Mouse (Mus musculus): ENCODE results near the gene Defb26.

The Defb26 gene

DNA sequence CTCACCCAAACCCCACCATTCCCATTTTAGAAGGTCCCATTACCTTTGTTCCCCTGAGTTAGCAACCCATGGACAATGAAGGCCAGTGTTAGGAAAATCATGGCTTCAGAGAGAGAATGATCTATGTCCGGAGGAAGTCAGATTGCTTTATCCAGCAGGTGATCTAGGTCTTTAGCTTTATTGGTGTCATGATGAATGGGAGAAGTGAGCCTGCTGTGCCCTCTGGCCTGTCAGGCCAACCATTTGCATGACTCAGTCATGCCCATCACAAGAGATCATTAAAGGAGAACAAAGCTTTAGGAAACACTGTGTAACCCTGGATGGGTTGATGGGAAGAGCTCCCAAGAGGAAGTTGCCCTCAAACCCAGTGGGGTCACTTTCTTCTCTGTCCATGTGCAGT lies at the start of gene Defb26:
TSS of gene Defb26 (minus strand) at position 101 of the 400 bp plus-strand sequence.
- DNase-seq (ENCODE audit: low spot score in 2 of 2) = no peak

DNA sequence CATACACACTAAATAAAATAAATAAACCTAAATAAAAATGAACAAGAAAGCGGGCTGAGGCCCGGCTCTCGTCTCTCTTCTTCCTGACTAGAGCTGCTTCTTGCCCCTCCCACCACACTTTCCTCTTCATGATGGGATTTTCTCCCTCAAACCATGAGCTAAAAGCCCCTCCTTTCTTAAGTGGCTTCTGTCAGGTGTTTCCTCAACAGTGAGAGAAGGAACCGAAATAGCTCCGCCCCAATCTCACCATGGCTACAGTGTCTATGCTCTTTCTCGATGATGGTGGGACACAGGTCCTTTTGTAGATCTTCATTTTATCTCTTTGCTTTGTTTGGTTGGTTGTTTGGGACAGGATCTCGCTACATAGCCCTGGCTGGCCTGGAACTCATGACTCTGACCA lies 45.2 kb upstream of the Defb26 start:
- no peak for DNase-seq (ENCODE audit: low spot score in 2 of 2)

DNA sequence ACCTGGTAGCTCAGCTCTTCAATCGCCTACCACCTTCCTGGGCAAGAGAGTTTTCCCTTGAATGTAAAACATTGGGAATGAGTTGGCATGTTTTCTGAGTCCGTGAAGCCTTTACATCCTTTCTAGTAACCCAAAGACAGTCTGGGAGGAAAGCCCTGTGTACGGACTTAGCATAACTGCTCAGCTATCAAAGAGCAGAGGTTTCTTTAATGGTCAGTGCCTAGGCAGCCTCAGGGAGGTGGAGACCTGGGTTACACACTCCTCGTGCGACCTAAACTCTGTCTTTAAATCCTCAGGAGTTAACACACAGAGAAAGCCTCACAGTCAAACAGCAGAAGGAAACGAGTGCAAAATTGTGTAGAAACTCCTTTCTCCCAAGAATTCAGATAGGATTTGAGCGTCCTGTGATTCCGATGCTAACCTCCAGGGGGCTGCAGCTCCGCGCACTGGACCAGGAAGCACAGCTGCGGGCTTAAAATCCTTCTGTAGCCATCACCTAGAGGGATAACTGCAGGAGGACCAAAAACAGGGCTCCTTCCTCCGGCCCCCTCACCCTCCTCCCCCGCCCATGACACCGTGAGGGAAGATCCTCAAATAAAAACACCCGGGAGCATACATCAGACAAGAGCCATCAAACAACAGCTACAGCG lies 42.4 kb upstream of the Defb26 start:
- DNase-seq (ENCODE audit: low spot score in 2 of 2) = no peak

DNA sequence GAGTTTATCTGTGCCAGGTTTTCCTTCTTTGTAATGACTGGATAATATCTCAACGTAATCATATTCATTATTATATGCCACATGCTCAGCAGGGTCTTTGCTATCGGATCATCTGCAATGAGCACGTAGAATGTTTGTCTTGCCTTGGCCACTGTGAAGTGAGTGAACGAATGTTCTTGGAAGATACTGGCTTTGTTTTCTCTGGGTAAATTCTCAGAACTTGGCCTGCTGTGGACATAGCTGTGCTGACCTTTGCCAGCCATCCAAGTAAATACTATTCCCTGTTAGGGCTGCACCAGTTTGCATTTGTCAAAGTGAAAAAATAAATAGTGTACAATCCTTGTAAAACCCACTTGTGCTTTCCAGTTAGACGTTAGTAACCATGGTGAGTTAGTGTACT lies 36.6 kb upstream of the Defb26 start:
- no peak for DNase-seq (ENCODE audit: low spot score in 2 of 2)

DNA sequence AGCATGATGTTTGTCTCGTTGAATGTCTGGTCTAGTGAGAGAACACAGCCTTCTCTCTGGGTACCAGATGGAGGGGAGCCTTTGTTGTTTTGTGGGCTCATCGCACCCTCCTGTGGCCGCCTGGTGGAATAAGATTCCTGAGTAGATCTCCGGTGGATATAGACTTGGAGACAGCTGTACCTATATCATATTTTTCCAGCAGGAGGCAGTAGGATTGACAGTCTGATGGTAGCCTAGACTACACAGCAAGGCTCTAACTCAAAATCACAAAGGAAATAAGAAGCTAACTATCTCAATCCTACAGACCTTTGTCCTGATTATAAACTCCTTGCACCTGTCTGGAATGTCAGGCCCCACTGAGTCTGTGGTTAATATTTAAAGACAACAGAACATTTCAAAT lies 33.2 kb upstream of the Defb26 start:
- no peak for DNase-seq (ENCODE audit: low spot score in 2 of 2)

DNA sequence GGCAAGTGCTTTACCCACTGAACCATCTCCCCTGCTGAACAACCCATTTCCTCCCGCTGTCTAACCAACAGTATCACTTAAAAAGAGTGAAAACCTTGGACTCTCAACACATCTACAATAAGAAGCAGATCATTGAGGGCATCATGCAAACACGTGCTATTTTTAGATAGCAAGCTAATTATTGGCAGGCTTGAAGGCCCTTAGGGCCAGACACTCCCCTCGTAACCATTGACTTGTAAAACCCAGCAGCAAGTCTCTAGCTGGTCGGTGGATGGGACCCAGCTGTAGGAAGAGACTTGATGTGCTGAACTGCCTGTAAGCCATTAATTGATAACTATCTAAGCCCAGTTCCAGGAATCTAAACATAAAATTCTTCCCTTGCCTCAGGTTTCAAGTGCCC lies 32.0 kb upstream of the Defb26 start:
- DNase-seq (ENCODE audit: low spot score in 2 of 2) = no peak

DNA sequence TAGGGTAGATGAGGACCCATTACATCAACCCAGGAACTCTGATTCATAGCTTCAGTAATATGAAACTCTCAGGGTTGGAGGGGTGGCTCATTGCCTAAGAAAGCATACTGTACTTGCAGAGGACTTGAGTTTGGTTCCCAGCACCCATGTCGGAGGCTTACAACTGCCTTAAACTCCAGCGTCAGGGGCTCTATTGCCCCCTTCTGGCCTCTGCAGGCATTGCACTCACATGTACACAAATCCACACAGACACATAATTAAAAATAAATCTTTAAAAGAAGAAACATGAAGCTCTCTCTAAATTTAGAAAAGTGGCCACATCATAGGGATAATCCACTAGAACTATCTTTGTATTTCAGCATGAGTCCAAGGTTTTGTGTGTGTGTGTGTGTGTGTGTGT lies 31.4 kb upstream of the Defb26 start:
- DNase-seq (ENCODE audit: low spot score in 2 of 2) = no peak

DNA sequence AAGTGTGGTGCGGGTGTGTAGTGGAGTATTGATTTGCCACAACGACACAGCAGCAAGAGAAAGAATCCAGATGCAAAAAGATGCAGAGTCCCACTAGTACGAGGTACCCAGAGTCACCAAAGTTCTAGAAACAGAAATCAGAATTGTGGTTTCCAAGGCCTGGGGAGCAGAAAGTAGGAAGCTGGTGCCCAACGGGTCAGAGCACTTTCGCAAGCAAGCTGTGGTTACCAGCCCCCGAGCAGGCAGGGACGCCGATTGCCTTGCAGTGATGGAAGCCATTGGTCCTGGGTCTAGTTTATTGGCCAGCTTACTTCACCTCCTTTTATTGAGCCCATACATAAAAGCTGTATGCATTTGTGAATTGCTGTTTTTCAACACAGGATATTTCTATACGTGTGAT lies 30.5 kb upstream of the Defb26 start:
- no peak for DNase-seq (ENCODE audit: low spot score in 2 of 2)

DNA sequence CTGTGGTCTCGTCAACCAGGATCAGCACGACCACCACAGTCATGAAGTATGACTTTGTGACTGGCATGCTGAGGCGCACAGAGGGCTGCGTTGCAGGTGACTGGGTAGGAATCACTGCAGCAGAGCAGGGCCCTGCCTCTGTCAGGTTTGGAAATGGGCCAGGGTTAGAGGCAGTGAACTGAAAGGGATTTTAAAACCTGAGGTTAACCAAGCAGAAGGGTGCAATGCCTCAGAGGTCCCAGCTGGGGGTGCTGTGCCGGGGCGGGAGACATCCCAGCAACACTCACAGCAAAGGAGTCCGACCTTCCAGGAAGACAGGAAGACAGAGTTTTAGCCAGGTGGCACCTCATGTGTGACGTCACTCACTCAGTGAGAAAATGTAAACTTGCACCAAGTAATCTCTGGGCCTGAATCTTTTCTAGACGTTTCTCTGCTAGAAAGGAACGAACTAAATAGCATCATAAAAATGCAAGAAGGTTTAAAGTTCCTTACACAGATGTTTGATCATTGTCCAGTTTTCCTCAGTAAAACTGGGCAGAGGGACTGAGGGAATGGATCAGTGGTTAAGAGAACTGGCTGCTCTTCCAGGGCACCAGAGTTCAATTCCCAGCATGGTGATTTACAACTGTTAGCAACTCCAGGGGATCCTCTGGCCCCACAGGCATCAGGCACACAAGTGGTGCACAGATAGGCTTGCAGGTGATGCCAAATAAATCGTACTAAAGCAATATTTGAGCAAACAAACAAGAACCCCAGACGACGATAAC lies 28.6 kb upstream of the Defb26 start, which contains the start of gene Defb29:
TSS of gene Defb29 (minus strand) at position 155 of the 767 bp plus-strand sequence.
- no peak for DNase-seq (ENCODE audit: low spot score in 2 of 2)

DNA sequence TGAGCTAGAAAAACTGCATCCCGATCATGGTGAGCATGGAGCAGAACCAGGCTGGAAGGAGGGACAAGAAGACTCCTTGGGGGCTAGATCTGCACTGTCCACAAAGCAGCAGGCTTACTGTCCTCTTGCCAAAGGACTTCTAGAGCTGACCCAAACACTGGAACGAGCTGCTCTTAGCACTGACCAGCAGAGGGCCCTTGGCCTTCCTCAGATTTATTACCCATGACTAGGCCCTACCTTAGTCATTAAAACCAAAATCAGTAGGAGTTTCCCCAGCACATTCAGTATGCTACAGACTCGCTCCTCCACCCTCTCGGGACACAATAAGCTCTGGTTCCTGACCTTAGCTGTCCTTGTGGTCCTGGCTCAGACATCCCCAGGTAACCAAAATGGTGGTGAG lies 6.5 kb upstream of the Defb26 start, which contains the start of gene Defb28:
TSS of gene Defb28 (plus strand) at position 275 of the 400 bp plus-strand sequence.
- DNase-seq (ENCODE audit: low spot score in 2 of 2) = no peak

DNA sequence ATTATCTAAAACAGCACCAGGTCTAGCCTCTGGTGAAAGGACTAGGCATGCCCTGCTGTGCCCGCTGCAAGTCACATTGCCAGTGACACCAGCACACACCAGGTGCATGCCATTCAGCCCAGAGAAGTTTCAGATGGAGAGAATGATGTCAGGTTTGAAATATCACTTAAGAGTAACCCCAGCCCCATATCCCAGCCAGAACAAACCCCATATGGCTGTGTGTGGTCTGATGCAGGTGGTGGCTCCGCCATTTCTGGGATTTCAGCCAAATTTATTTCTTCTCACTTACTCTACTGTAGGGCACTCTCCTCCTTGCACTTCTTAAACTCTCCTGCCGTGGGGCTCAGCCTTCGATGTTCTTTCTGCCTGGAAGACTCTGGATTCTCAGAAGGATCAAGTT lies 4.6 kb upstream of the Defb26 start:
- DNase-seq (ENCODE audit: low spot score in 2 of 2) = no peak

DNA sequence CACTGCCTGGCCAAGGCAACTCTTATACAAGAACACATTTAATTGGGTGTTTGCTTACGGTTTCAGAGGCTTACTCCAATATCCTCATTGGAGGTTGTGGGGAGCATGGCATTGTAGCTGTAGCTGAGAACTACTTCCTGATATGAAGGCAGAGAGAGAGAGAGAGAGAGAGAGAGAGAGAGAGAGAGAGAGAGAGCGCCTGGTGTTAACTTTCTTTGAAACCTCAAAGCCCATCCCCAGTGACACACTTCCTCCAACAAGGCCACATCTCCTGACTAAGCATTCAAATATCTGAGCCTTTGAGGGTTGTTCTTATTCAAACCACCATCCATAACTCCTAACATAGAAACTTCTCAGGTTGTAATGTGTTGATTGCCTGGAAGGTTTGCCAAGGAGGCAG lies 7.5 kb downstream of the Defb26 start:
- DNase-seq (ENCODE audit: low spot score in 2 of 2) = no peak

DNA sequence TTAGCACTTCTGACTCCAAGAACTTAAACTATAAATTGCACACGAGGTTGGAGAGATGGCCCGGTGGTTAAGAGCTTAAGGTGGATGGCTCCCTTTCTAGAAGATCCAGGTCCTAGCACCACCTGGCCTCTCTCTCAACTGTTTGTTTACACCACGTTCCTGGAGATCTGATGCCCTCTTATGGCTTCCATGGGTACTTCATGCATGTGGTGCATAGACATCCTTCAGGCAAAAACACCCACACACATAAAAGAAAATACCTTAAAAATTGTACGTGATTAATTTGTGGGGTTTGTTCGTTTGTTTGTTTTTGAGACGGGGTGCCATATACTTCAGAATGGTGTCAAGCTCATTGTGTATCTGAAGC lies 10.6 kb downstream of the Defb26 start:
- DNase-seq (ENCODE audit: low spot score in 2 of 2) = peak in 1 of 2 experiments; percentile 16

DNA sequence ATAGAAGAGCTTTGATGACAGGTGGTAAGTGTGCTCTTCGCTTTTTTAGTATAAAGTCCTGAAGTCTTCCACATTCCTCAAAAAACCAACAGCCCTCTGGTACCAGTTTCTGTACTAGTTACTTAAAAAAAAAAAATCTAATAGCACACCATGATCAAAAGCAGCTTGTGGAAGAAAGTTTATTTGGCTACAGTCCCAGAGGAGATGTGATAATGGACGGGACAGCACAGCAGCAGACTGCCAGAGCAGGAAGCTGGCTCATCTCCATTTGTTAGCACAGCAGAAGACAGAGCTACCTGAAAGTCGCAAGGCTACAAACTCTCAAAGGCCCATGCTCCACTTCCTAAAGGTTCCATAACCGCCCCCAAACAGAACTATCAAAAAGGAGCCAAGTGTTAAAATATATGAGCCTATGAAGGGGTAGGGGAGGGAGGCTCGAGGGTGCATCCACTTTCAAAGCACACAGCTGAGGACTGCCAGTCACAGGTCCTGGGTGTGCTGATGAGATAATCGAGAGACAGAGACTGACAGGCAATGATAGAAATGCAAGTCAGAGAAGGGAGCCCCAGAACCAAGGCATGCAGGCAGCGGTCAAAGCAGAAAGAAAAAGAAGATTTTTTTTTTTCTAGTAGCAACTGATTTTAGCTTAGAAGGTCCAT lies 11.2 kb downstream of the Defb26 start:
- DNase-seq (ENCODE audit: low spot score in 2 of 2) = peak in 1 of 2 experiments; percentile 15

DNA sequence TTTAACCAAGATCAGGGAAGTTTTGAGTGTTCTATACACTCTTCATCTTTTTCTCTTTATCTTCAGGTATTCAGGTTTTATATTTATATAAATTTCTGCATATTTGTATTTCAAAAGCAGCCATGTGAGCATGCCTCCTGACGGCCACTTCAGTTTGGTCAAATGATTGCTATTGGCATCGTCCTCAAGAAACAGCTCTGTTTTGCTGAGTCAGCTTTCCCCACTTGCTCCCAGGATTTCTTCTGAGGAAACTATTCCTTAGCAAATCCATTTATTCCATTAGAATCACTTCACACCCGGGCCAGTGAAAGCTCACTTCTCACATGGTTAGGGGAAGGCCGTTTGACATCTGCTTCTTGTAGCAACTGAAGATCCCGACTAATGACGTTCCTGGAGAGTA lies 13.5 kb downstream of the Defb26 start:
- no peak for DNase-seq (ENCODE audit: low spot score in 2 of 2)

DNA sequence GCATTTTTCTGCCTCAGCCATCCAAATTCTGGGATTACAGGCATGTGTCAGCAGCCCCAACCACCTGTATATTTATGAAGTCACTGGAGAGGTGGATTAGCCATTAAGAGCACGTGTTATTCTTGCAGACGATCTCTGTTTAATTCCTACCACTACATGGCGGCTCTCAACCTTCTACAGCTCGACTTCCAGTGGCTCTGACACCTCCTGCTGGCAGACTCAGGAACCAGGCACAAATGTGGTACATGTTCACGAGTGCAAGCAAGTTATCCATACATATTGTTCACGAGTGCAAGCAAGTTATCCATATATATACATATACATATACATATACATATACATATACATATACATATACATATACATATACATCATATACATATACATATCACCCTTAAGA lies 18.3 kb downstream of the Defb26 start:
- no peak for DNase-seq (ENCODE audit: low spot score in 2 of 2)

DNA sequence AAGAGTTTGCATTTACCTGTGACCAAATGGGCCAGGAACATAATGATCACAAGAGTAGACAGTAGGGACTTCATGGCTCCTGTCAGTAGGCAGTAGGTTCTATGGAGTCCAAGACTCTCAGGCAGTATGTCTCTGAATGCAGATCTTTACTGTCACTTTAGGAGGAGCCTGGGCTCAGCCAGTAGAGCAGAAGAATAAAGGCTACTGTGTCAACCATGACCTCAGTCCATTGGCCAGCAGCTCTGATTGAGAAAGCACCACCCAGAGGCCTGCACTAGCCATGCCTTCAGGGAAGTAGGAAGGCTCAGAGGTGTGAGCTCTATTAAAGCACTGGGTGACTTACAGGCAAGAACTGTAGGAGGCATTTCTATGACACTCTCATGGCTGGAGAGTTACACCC lies 21.5 kb downstream of the Defb26 start, which contains the start of gene Defb22:
TSS of gene Defb22 (minus strand) at position 101 of the 400 bp plus-strand sequence.
- no peak for DNase-seq (ENCODE audit: low spot score in 2 of 2)

DNA sequence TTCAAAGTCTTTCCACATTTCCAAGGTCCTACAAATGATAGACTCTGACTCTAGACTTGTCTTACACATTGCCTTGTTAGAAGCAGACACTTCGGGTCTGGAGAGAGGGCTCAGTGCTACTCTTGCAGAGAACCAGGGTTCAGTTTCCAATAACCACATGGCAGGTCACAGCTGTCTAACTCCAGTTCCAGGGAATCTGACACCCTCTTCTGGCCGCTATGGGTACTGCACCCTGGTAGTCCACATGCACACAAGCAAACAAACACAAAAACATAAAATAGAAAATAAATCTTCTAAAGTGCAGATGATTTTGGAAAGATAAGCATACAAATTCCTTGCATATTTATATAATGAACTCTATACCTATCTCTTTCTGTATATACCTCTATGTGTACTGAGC lies 24.5 kb downstream of the Defb26 start:
- peak in 1 of 2 experiments; percentile 66 for DNase-seq (ENCODE audit: low spot score in 2 of 2)

DNA sequence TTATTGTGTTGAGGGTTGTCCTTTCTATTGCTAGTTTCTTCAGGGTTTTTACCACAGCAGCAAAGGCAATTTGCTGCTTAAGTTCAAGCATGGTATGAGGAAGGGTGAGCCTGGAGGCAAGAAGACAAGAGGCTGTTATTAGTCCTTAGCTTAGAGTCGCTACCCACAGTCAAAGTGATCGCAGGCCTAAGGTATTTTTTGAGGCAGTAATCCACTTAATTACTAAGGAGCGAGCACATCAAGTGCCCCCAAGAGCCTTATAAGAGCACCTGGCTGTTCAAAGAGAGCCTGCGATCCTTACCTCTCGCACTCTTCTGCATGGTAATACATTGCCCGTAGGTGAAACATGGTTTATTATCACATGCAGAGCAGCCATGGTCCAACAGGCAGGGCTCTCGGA lies 29.8 kb downstream of the Defb26 start:
- DNase-seq (ENCODE audit: low spot score in 2 of 2) = no peak

DNA sequence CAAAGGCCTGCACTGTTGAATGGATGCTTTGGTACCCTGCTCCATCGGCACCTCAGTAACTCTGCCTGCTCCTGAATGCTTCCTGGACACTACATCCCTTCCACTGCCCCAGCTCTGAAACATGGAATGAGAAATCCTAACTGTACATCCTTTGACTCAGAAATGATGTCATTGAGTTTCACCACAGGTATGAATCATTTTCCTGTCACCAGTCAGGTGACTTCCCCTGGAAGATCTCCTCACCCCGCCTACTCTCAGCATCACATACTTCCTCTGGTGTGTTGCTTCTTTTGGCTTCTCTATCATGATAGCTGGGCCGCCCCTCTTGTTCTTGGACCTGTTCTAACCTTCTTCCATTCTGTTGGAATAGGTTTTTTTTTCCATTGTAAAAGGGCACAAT lies 30.6 kb downstream of the Defb26 start:
- DNase-seq (ENCODE audit: low spot score in 2 of 2) = no peak

DNA sequence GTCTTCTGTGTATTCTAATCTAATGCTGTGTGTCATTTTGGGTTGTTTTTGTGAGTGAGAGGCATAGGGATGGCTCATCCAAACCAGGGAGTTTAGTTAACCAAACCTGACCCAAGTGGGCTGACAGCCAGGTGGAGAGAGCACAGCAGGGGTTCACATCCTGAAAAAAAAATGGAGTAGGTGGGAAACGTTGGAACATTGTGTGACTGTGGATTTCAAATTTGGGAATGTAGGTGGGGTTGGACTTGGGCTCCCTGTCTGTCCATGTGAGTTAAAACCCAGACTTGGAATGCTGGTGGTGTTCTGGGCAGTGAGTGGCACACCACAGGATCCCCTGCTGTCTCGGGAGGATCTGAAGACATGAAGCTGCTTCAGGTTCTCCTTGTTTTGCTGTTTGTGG lies 34.7 kb downstream of the Defb26 start, which contains the start of gene Defb20:
TSS of gene Defb20 (plus strand) at position 301 of the 400 bp plus-strand sequence.
- DNase-seq (ENCODE audit: low spot score in 2 of 2) = no peak

DNA sequence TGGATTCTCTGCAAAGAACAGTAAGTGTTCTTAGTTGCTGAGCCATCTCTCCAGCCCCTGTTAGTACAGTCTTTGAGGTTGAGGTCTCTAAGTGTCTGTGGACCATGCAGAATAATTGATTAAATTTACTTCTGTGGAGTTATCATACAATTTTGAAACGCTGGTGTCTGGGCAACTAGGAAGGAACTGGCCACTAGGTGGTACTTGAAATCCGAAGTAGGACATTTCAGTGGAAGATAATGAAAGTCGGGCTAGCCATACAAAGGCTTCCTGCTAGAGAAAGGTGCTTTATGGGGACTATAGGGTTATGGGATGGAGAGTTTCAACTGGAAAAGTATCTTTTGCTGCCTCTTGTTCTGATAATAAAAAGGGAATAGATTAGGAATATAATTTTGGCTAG lies 39.1 kb downstream of the Defb26 start:
- no peak for DNase-seq (ENCODE audit: low spot score in 2 of 2)

DNA sequence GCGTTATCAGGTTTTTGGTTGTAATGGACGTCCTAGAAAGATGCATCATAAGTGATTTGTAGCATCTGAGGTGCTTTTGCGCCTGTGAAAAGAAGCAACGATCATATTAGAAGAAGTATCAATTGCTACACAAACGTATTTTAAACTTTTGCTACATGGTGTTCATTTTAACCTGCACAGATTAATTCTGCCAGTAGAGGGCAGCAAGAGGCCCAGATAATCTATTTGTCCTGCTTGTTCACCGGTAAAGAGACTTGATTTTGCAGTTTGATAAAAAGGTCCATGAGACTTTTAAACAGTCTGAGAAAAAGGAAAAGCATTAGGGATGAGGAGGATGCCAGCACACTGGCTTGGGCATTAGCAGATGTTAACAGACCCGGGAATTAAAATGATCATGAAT lies 40.5 kb downstream of the Defb26 start:
- DNase-seq (ENCODE audit: low spot score in 2 of 2) = no peak

Data from spleen, postnatal 4 days (tissue).